Mouse (Mus musculus): ENCODE data around the gene Bspry. TPM values are rescaled to one million over a fixed set of nuclear protein-coding genes. Genes with fewer than 3 reads are reported as not detected.

Bspry gene
- total and polyA plus RNA-seq, 2 experiments from 2014 or later, result 0.84 to 1.5 TPM

DNA sequence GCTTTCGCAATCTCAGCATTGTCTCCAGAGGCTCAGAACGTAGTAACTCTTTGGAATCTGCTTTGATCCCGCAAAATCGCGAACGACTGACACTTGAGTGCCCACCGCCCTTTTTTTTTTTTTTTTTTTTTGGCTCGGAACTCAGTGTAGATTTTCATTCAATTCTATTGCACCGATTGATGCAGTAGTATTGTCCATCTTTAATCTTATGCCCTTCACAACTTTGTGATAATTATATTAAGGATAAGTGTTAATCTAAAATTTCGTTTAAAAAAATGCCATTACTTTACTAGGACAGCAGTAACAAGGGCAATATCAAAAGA lies 45.6 kb downstream of the Bspry start:
- H3K4me2 ChIP-seq (ENCODE audit: low read depth, low read length, poor library complexity, severe bottlenecking), result peak overlapping the region; percentile 67
- H3K4me3 ChIP-seq (ENCODE audit: low read depth, low read length), result peak overlapping the region; percentile 59
- DNase-seq (ENCODE audit: low spot score) (no peak), ATAC-seq (ENCODE audit: low FRiP score) (no peak)
- 2% methylated on average over 10 of the region's 10 CpGs for WGBS
- H3K27ac ChIP-seq (ENCODE audit: low read depth, low read length), result no peak overlapping the region; the same call in 1 of the 2 replicates
- no peaks in the 10 kb centered on the region for H3K9me3 ChIP-seq (ENCODE audit: low read length)
- H3K36me3 ChIP-seq (ENCODE audit: insufficient read depth, low read length), result no peaks in the 10 kb centered on the region
- H3K4me1 ChIP-seq (ENCODE audit: insufficient read depth, low read length), result no peaks in the 10 kb centered on the region
- no peak for TF ChIP-seq CTCF (IDR thresholded peaks at IDR 0.05)
- no peaks in the 10 kb centered on the region for H3K27me3 ChIP-seq (ENCODE audit: insufficient read depth, low read length)
- peak overlapping the region; percentile 66 for H3K9ac ChIP-seq (replicated peaks; ENCODE audit: low read length, poor library complexity, severe bottlenecking)

DNA sequence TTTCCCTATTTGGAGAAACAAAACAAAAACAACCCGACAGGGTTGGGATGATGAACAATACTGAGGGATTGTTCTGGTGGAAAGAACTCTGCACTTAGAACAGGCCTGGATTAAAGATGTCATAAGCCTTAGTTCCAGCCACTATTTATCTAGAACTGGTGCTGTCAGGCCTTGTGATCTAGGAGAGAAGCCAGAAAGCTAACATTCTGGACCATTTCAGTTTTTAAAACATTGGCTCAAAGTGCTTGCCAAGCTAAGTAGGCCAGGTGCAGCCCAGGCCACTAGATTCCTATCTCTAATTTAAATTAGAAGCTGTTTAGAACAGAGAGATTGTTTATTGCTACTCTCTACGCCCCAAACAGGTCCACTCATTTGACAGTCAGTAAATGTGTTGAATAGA lies 46.4 kb downstream of the Bspry start:
- H3K9me3 ChIP-seq (ENCODE audit: low read length), result no peaks in the 10 kb centered on the region

DNA sequence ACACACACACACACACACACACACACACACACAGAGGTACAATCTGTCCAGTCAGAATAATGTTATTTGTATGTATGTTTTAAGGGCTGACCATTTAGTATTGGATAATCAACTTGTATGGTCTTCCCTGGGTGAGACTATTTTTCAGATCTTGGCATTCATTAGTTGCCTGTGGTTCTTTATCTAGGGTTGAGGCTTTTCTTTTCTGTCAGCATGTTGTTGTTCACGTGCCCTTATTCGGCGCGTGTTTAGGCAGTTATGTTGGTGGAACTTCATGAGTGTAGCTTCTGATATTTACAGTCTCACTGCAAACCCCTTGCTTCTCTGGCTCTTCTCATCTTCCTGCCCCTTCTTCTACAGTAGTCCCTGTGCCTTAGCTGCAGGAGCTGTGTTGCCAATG lies 47.8 kb downstream of the Bspry start:
- 82% methylated on average over 4 of the region's 4 CpGs for WGBS
- Histone ChIP-seq H3K4me1 (ENCODE audit: insufficient read depth, low read length) (no peaks in the 10 kb centered on the region), H3K36me3 (ENCODE audit: insufficient read depth, low read length) (no peaks in the 10 kb centered on the region), H3K9ac (replicated peaks; ENCODE audit: low read length, poor library complexity, severe bottlenecking) (no peak overlapping the region), H3K4me3 (ENCODE audit: low read depth, low read length) (no peak overlapping the region), H3K27me3 (ENCODE audit: insufficient read depth, low read length) (no peaks in the 10 kb centered on the region), H3K4me2 (ENCODE audit: low read depth, low read length, poor library complexity, severe bottlenecking) (no peak overlapping the region), H3K9me3 (ENCODE audit: low read length) (no peaks in the 10 kb centered on the region), H3K27ac (ENCODE audit: low read depth, low read length) (no peak overlapping the region)
- no peak for ATAC-seq (ENCODE audit: low FRiP score)
- DNase-seq (ENCODE audit: low spot score), result no peak
- TF ChIP-seq CTCF (IDR thresholded peaks at IDR 0.05), result no peak

More for the DNA sequence above, 46.4 kb downstream of the Bspry start:
- no peak for ATAC-seq (ENCODE audit: low FRiP score)
- no peak overlapping the region for H3K4me2 ChIP-seq (ENCODE audit: low read depth, low read length, poor library complexity, severe bottlenecking)
- no peak overlapping the region for H3K27ac ChIP-seq (ENCODE audit: low read depth, low read length)
- DNase-seq (ENCODE audit: low spot score), result no peak
- H3K4me3 ChIP-seq (ENCODE audit: low read depth, low read length), result no peak overlapping the region
- no peaks in the 10 kb centered on the region for H3K4me1 ChIP-seq (ENCODE audit: insufficient read depth, low read length)
- H3K27me3 ChIP-seq (ENCODE audit: insufficient read depth, low read length), result no peaks in the 10 kb centered on the region
- TF ChIP-seq CTCF (IDR thresholded peaks at IDR 0.05), result no peak
- WGBS, result 73% methylated on average over 2 of the region's 2 CpGs
- H3K36me3 ChIP-seq (ENCODE audit: insufficient read depth, low read length), result no peaks in the 10 kb centered on the region
- no peak overlapping the region for H3K9ac ChIP-seq (replicated peaks; ENCODE audit: low read length, poor library complexity, severe bottlenecking)

DNA sequence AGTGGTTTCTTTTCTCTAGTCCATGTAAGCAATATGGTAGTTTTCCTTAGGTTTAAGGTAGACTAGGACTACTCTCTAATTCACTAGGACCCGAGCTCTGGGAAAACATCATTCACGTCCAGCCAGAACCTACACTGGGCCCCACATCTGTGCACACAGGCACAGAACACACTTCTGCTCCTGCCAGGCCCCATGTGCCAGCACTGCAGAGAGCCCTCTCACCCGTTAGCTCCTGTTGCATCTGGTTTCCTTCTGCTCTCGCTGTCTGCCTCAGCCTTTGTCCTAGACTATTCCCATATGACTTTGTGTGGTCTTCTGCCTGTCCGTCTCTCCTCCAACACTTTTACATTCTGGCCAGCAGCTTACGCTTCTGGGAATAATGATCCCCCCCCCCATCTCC lies 53.9 kb downstream of the Bspry start:
- ATAC-seq (ENCODE audit: low FRiP score), result no peak
- DNase-seq (ENCODE audit: low spot score), result no peak
- Histone ChIP-seq H3K27me3 (ENCODE audit: insufficient read depth, low read length) (no peaks in the 10 kb centered on the region), H3K4me3 (ENCODE audit: low read depth, low read length) (no peak overlapping the region), H3K4me2 (ENCODE audit: low read depth, low read length, poor library complexity, severe bottlenecking) (no peak overlapping the region), H3K27ac (ENCODE audit: low read depth, low read length) (no peak overlapping the region), H3K36me3 (ENCODE audit: insufficient read depth, low read length) (no peaks in the 10 kb centered on the region), H3K9me3 (ENCODE audit: low read length) (no peaks in the 10 kb centered on the region), H3K4me1 (ENCODE audit: insufficient read depth, low read length) (no peaks in the 10 kb centered on the region), H3K9ac (replicated peaks; ENCODE audit: low read length, poor library complexity, severe bottlenecking) (no peak overlapping the region)
- no peak for TF ChIP-seq CTCF (IDR thresholded peaks at IDR 0.05)
- 80% methylated on average over 6 of the region's 6 CpGs for WGBS

GRCm38 (mm10) chr4:62541802-62542201 lies 61.9 kb downstream of the Bspry start:
- ATAC-seq (ENCODE audit: low FRiP score), result no peak
- peak; percentile 41 for DNase-seq (ENCODE audit: low spot score)
- Histone ChIP-seq H3K4me1 (ENCODE audit: insufficient read depth, low read length) (no peaks in the 10 kb centered on the region), H3K9me3 (ENCODE audit: low read length) (no peaks in the 10 kb centered on the region), H3K4me3 (ENCODE audit: low read depth, low read length) (no peak overlapping the region), H3K27me3 (ENCODE audit: insufficient read depth, low read length) (no peaks in the 10 kb centered on the region), H3K36me3 (ENCODE audit: insufficient read depth, low read length) (no peaks in the 10 kb centered on the region), H3K27ac (ENCODE audit: low read depth, low read length) (no peak overlapping the region), H3K9ac (replicated peaks; ENCODE audit: low read length, poor library complexity, severe bottlenecking) (no peak overlapping the region), H3K4me2 (ENCODE audit: low read depth, low read length, poor library complexity, severe bottlenecking) (no peak overlapping the region)
- TF ChIP-seq CTCF (IDR thresholded peaks at IDR 0.05), result no peak
- WGBS, result 82% methylated on average over 3 of the region's 3 CpGs

DNA sequence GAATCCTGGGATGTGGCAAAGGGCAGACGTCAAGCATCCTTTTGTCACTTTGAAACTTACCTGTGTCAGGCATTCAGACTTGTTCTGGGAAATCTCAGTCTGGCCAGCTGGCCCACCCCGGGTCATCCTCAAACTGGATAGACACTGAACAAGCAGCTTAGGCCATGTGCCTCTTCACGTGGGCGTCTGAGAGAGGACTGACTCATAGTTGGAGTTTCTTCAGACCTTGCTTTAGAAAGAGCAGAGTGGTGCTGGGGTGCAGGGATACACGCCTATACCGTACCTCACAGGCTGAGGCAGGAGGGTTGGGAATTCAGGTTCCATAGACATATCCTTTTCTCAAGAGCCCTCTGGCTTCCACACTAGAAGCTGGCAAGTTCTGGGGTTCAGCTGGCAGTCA lies 63.9 kb downstream of the Bspry start:
- Histone ChIP-seq H3K36me3 (ENCODE audit: insufficient read depth, low read length) (no peaks in the 10 kb centered on the region), H3K9ac (replicated peaks; ENCODE audit: low read length, poor library complexity, severe bottlenecking) (no peak overlapping the region), H3K4me2 (ENCODE audit: low read depth, low read length, poor library complexity, severe bottlenecking) (no peak overlapping the region), H3K4me1 (ENCODE audit: insufficient read depth, low read length) (no peaks in the 10 kb centered on the region), H3K27ac (ENCODE audit: low read depth, low read length) (no peak overlapping the region), H3K9me3 (ENCODE audit: low read length) (no peaks in the 10 kb centered on the region), H3K4me3 (ENCODE audit: low read depth, low read length) (no peak overlapping the region), H3K27me3 (ENCODE audit: insufficient read depth, low read length) (no peaks in the 10 kb centered on the region)
- ATAC-seq (ENCODE audit: low FRiP score) (no peak), DNase-seq (ENCODE audit: low spot score) (no peak)
- TF ChIP-seq CTCF (IDR thresholded peaks at IDR 0.05), result no peak
- 87% methylated on average over 6 of the region's 6 CpGs for WGBS

DNA sequence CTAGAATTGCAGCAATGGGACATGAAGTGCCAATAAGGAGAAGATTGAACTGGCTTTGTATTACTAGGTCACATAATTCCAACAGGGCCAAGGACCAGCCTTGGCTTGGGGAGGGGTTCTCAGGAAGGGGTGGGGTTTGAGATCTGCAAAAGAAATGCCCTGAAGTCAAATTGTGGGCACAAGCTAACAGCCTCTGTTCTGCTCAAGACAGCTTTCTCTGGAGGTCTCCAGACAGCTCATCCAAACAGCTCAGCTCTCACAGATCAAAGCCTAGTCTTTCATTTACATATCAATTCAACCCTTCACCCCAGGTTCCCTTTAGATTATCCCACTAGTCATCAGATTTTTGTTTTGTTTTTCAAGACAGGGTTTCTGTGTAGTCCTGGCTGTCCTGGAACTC lies 64.9 kb downstream of the Bspry start:
- Histone ChIP-seq H3K4me3 (ENCODE audit: low read depth, low read length) (no peak overlapping the region), H3K36me3 (ENCODE audit: insufficient read depth, low read length) (no peaks in the 10 kb centered on the region), H3K4me2 (ENCODE audit: low read depth, low read length, poor library complexity, severe bottlenecking) (no peak overlapping the region), H3K4me1 (ENCODE audit: insufficient read depth, low read length) (no peaks in the 10 kb centered on the region), H3K27me3 (ENCODE audit: insufficient read depth, low read length) (no peaks in the 10 kb centered on the region), H3K27ac (ENCODE audit: low read depth, low read length) (no peak overlapping the region), H3K9me3 (ENCODE audit: low read length) (no peaks in the 10 kb centered on the region), H3K9ac (replicated peaks; ENCODE audit: low read length, poor library complexity, severe bottlenecking) (no peak overlapping the region)
- no peak for TF ChIP-seq CTCF (IDR thresholded peaks at IDR 0.05)
- DNase-seq (ENCODE audit: low spot score) (no peak), ATAC-seq (ENCODE audit: low FRiP score) (no peak)

Other genes with a start within 250 kb of the Bspry start
- 25.1 and 30.3 TPM in 2 replicates for gene Zfp37, start 249.0 kb upstream of the Bspry start, total RNA-seq (2014; rRNA removed)
- gene Zfp37, start 249.0 kb upstream of the Bspry start, polyA plus RNA-seq (2015; fragmentation: Nextera tagmentation; extraction: Ambion mirVana), result 18.9 and 20.5 TPM in 2 replicates
- gene Slc31a2, start 217.5 kb upstream of the Bspry start, total RNA-seq (2014; rRNA removed), result 18.0 and 23.8 TPM in 2 replicates
- 12.0 and 13.2 TPM in 2 replicates for gene Slc31a2, start 217.5 kb upstream of the Bspry start, polyA plus RNA-seq (2015; fragmentation: Nextera tagmentation; extraction: Ambion mirVana)
- gene Fkbp15, start 119.5 kb upstream of the Bspry start, total RNA-seq (2014; rRNA removed), result 34.3 and 37.5 TPM in 2 replicates
- 19.8 and 20.2 TPM in 2 replicates for gene Fkbp15, start 119.5 kb upstream of the Bspry start, polyA plus RNA-seq (2015; fragmentation: Nextera tagmentation; extraction: Ambion mirVana)
- gene Slc31a1, start 119.3 kb upstream of the Bspry start, total RNA-seq (2014; rRNA removed), result 15.0 and 21.7 TPM in 2 replicates
- 30.9 and 33.3 TPM in 2 replicates for gene Slc31a1, start 119.3 kb upstream of the Bspry start, polyA plus RNA-seq (2015; fragmentation: Nextera tagmentation; extraction: Ambion mirVana)
- gene Cdc26, start 71.4 kb upstream of the Bspry start, total RNA-seq (2014; rRNA removed), result 41.2 and 62.1 TPM in 2 replicates
- gene Cdc26, start 71.4 kb upstream of the Bspry start, polyA plus RNA-seq (2015; fragmentation: Nextera tagmentation; extraction: Ambion mirVana), result 73.1 and 73.4 TPM in 2 replicates
- gene Prpf4, start 71.3 kb upstream of the Bspry start, total RNA-seq (2014; rRNA removed), result 13.4 and 16.0 TPM in 2 replicates
- 12.8 TPM in 2 replicates for gene Prpf4, start 71.3 kb upstream of the Bspry start, polyA plus RNA-seq (2015; fragmentation: Nextera tagmentation; extraction: Ambion mirVana)
- 0.85 TPM in 1 of 2 replicates, not detected in the other for gene Rnf183, start 44.8 kb upstream of the Bspry start, total RNA-seq (2014; rRNA removed)
- 0.11 and 0.39 TPM in 2 replicates for gene Rnf183, start 44.8 kb upstream of the Bspry start, polyA plus RNA-seq (2015; fragmentation: Nextera tagmentation; extraction: Ambion mirVana)
- gene Wdr31, start 9.2 kb upstream of the Bspry start, total RNA-seq (2014; rRNA removed), result 9.4 and 13.1 TPM in 2 replicates
- gene Wdr31, start 9.2 kb upstream of the Bspry start, polyA plus RNA-seq (2015; fragmentation: Nextera tagmentation; extraction: Ambion mirVana), result 25.1 and 25.9 TPM in 2 replicates
- gene Hdhd3, start 23.4 kb downstream of the Bspry start, total RNA-seq (2014; rRNA removed), result 2.9 and 5.3 TPM in 2 replicates
- 4.9 and 5.3 TPM in 2 replicates for gene Hdhd3, start 23.4 kb downstream of the Bspry start, polyA plus RNA-seq (2015; fragmentation: Nextera tagmentation; extraction: Ambion mirVana)
- 38.6 and 49.3 TPM in 2 replicates for gene Alad, start 39.9 kb downstream of the Bspry start, total RNA-seq (2014; rRNA removed)
- gene Alad, start 39.9 kb downstream of the Bspry start, polyA plus RNA-seq (2015; fragmentation: Nextera tagmentation; extraction: Ambion mirVana), result 74.6 and 80.9 TPM in 2 replicates
- gene Pole3, start 45.0 kb downstream of the Bspry start, total RNA-seq (2014; rRNA removed), result 24.0 and 25.6 TPM in 2 replicates
- 52.6 and 57.3 TPM in 2 replicates for gene Pole3, start 45.0 kb downstream of the Bspry start, polyA plus RNA-seq (2015; fragmentation: Nextera tagmentation; extraction: Ambion mirVana)
- 0.38 and 1.6 TPM in 2 replicates for gene 4933430I17Rik, start 45.3 kb downstream of the Bspry start, total RNA-seq (2014; rRNA removed)
- gene 4933430I17Rik, start 45.3 kb downstream of the Bspry start, polyA plus RNA-seq (2015; fragmentation: Nextera tagmentation; extraction: Ambion mirVana), result 0.80 and 0.93 TPM in 2 replicates
- gene Rgs3, start 79.8 kb downstream of the Bspry start, total RNA-seq (2014; rRNA removed), result 89.4 and 109 TPM in 2 replicates
- 54.6 and 55.6 TPM in 2 replicates for gene Rgs3, start 79.8 kb downstream of the Bspry start, polyA plus RNA-seq (2015; fragmentation: Nextera tagmentation; extraction: Ambion mirVana)

All from midbrain, postnatal 0 days (tissue).